Mouse (Mus musculus) neural tube, embryonic 13.5 days (tissue): ENCODE results near the gene Pigv. TPM values are rescaled to one million over a fixed set of nuclear protein-coding genes. Genes with fewer than 3 reads are reported as not detected.

ENCODE experiments used
- ATAC-seq: fragments of 200-750 bp; cut with Nextera tagmentation; 2 replicates; pipeline ENCODE4 v1.8.0; 2017; ENCODE audit warnings: low read depth, mild to moderate bottlenecking, moderate TSS enrichment, moderate library complexity
- H3K27ac ChIP-seq: fragments of 300-500 bp; sonication (generic); replicated peaks from 2 replicates; pipeline ENCODE4 v1.5.1; 2015; ENCODE audit warnings: moderate library complexity, mild to moderate bottlenecking, inconsistent platforms
- H3K27me3 ChIP-seq: fragments of 300-500 bp; sonication (generic); 2 replicates; pipeline ENCODE4 v1.6.1; 2015; ENCODE audit warnings: mild to moderate bottlenecking, inconsistent platforms
- H3K36me3 ChIP-seq: fragments of 300-500 bp; sonication (generic); 2 replicates; pipeline ENCODE4 v1.6.1; 2015; ENCODE audit warnings: mild to moderate bottlenecking, inconsistent platforms
- H3K4me1 ChIP-seq: fragments of 300-500 bp; sonication (generic); replicated peaks from 2 replicates; pipeline ENCODE4 v1.6.1; 2015; ENCODE audit warnings: inconsistent platforms
- H3K4me2 ChIP-seq: fragments of 300-500 bp; sonication (generic); 2 replicates; pipeline ENCODE4 v1.6.1; 2015; ENCODE audit warnings: inconsistent platforms, mild to moderate bottlenecking, moderate library complexity
- H3K4me3 ChIP-seq: fragments of 300-500 bp; sonication (generic); 2 replicates; pipeline ENCODE4 v1.5.1; 2015; ENCODE audit warnings: mild to moderate bottlenecking, inconsistent platforms
- H3K9ac ChIP-seq: fragments of 300-500 bp; sonication (generic); 2 replicates; pipeline ENCODE4 v1.6.1; 2015; ENCODE audit warnings: moderate library complexity, mild to moderate bottlenecking, inconsistent platforms
- H3K9me3 ChIP-seq: fragments of 300-500 bp; sonication (generic); 2 replicates; pipeline ENCODE4 v1.6.1; 2016; ENCODE audit warnings: inconsistent platforms
- WGBS: fragments of 180-500 bp; shearing (Covaris S2); methylation state at CpG from one replicate; pipeline ENCODE4 v1.1.7; 2015; 5-methylcytosine and 5-hydroxymethylcytosine counted together
- polyA plus RNA-seq: library from polyadenylated mRNA; unstranded; fragments of >200 nt; fragmentation: Nextera tagmentation; extraction: Ambion mirVana; gene quantifications from 2 replicates; pipeline ENCODE4 v1.2.1, GENCODE M21; 2015

Pigv gene
- polyA plus RNA-seq, 1 experiment from 2014 or later: 14.2 TPM

DNA sequence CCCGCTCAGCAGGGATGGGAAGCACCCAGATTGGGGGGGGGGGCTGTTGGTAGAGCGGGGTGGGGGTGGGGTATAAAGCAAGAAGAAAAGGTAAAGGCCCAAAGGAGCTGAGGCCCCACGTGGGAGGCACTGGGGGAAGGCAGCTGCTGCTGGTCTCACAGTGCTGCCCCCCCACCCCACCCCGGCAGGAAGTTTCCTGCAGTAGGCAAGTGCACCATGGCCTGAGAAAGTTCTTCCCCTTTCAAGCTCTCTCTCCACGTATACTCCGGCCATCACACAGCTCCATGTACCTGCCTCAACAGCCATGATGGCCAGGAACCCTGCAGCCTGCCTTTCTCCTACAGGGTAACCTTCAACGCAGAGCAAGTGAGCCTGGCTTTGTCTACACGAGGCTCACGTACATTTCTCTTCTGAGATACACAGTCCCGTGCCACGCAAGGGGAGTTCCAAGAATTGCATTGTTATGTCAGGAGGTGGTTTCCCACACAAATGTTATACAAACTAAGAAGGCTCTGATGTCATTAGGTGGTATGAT, 50.2 kb downstream of the Pigv start:
- peaks cover 64% of the 10 kb centered on the region for H3K36me3 ChIP-seq
- H3K4me2 ChIP-seq: no peak overlapping the region
- WGBS: 81% methylated on average over 11 of the region's 11 CpGs

GRCm38 (mm10) chr4:133620668-133621067, 51.8 kb downstream of the Pigv start:
- 92% methylated on average over 8 of the region's 8 CpGs for WGBS
- H3K4me2 ChIP-seq: no peak overlapping the region
- H3K36me3 ChIP-seq: peaks cover 50% of the 10 kb centered on the region
- H3K9me3 ChIP-seq: no peaks in the 10 kb centered on the region
- ATAC-seq: no peak
- H3K4me3 ChIP-seq: no peak overlapping the region
- no peaks in the 10 kb centered on the region for H3K27me3 ChIP-seq
- H3K27ac ChIP-seq: no peak overlapping the region
- no peaks in the 10 kb centered on the region; the same call in 1 of the 2 replicates for H3K4me1 ChIP-seq
- H3K9ac ChIP-seq: no peak overlapping the region

More for the DNA sequence above, 50.2 kb downstream of the Pigv start:
- H3K4me1 ChIP-seq: peaks cover 3% of the 10 kb centered on the region; the same call in 1 of the 2 replicates
- no peak overlapping the region for H3K27ac ChIP-seq
- no peak overlapping the region for H3K4me3 ChIP-seq
- H3K27me3 ChIP-seq: no peaks in the 10 kb centered on the region
- ATAC-seq: no peak
- H3K9me3 ChIP-seq: no peaks in the 10 kb centered on the region
- H3K9ac ChIP-seq: no peak overlapping the region

GRCm38 (mm10) chr4:133619473-133620136, 52.8 kb downstream of the Pigv start:
- Histone ChIP-seq H3K4me3 (no peak overlapping the region), H3K4me1 (no peaks in the 10 kb centered on the region; the same call in 1 of the 2 replicates), H3K4me2 (no peak overlapping the region), H3K36me3 (peaks cover 50% of the 10 kb centered on the region), H3K27me3 (no peaks in the 10 kb centered on the region), H3K9ac (no peak overlapping the region), H3K9me3 (no peaks in the 10 kb centered on the region), H3K27ac (no peak overlapping the region)
- no peak for ATAC-seq
- WGBS: 74% methylated on average over 4 of the region's 4 CpGs

DNA sequence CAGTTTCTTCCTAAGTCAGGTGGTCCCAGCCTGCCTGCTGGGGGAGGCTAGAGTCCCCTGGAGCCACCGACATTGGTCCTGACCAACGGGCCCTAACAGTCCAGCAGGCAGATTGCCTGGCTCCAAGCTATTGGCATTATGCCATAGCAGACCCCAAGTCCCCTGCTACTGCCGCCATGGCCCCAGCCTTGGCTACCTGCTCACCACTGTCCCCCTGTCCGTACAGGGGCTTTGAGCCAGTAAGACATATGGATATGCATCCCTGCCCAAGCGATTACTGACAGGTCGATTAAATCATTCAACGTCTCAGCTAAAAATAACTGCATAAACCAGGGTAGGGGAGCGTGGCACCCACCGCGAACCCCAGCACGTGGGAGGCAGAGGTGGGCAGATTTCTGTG, 54.5 kb downstream of the Pigv start:
- no peak overlapping the region for H3K4me2 ChIP-seq
- no peak overlapping the region for H3K4me3 ChIP-seq
- H3K4me1 ChIP-seq: peaks cover 3% of the 10 kb centered on the region; the same call in 1 of the 2 replicates
- no peak overlapping the region for H3K27ac ChIP-seq
- H3K9me3 ChIP-seq: no peaks in the 10 kb centered on the region
- ATAC-seq: no peak
- H3K36me3 ChIP-seq: peaks cover 55% of the 10 kb centered on the region
- H3K27me3 ChIP-seq: no peaks in the 10 kb centered on the region
- 91% methylated on average over 11 of the region's 11 CpGs for WGBS
- no peak overlapping the region for H3K9ac ChIP-seq

- H3K4me1 ChIP-seq: 0 out of 2 replicates have a peak, but pooled peaks cover 3% of the 10 kb centered on the region
- H3K9ac ChIP-seq: no peak overlapping the region
- H3K4me3 ChIP-seq: no peak overlapping the region
- WGBS: 83% methylated on average over 10 of the region's 10 CpGs
- no peaks in the 10 kb centered on the region for H3K9me3 ChIP-seq
- peaks cover 67% of the 10 kb centered on the region for H3K36me3 ChIP-seq
- no peak for ATAC-seq
- H3K27ac ChIP-seq: no peak overlapping the region
- H3K27me3 ChIP-seq: no peaks in the 10 kb centered on the region
- H3K4me2 ChIP-seq: no peak overlapping the region
These were observed 57.0 kb downstream of the Pigv start for GRCm38 (mm10) chr4:133615416-133615815.

- ATAC-seq: no peak
- 87% methylated on average over 8 of the region's 8 CpGs for WGBS
- no peak overlapping the region for H3K4me2 ChIP-seq
- peaks cover 68% of the 10 kb centered on the region for H3K36me3 ChIP-seq
- no peaks in the 10 kb centered on the region for H3K27me3 ChIP-seq
- no peak overlapping the region for H3K9ac ChIP-seq
- H3K4me3 ChIP-seq: no peak overlapping the region
- H3K4me1 ChIP-seq: 0 out of 2 replicates have a peak, but pooled peaks cover 3% of the 10 kb centered on the region
- H3K9me3 ChIP-seq: no peaks in the 10 kb centered on the region
- no peak overlapping the region for H3K27ac ChIP-seq
These were observed 58.1 kb downstream of the Pigv start for GRCm38 (mm10) chr4:133614274-133614761.

GRCm38 (mm10) chr4:133613867-133614266, 58.6 kb downstream of the Pigv start:
- Histone ChIP-seq H3K4me1 (0 out of 2 replicates have a peak, but pooled peaks cover 3% of the 10 kb centered on the region), H3K9ac (no peak overlapping the region), H3K9me3 (no peaks in the 10 kb centered on the region), H3K27ac (no peak overlapping the region), H3K27me3 (no peaks in the 10 kb centered on the region), H3K4me2 (no peak overlapping the region), H3K4me3 (no peak overlapping the region), H3K36me3 (peaks cover 71% of the 10 kb centered on the region)
- ATAC-seq: no peak
- WGBS: 90% methylated on average over 4 of the region's 4 CpGs

DNA sequence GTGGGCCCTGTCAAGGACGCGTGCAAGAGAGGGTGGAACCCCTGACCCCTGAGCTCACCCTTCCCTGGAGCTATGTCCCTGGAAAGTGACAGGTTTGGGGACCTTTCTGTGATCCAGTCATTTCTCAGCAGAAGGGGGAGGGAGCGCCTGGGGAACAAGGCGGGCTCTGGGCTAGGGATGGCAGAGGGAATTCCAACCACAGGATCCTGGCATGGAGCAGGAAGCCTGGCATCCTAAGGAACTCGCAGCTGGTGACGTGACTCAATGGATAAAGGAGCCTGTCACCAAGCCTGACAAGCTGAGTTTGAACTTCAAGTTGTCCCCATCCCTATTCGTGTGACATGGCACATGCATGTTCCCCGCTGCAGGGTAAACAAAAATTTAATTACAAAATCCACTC, 59.4 kb downstream of the Pigv start:
- Histone ChIP-seq H3K27ac (no peak overlapping the region), H3K9me3 (no peaks in the 10 kb centered on the region), H3K9ac (no peak overlapping the region), H3K4me3 (no peak overlapping the region), H3K27me3 (no peaks in the 10 kb centered on the region), H3K4me1 (0 out of 2 replicates have a peak, but pooled peaks cover 3% of the 10 kb centered on the region), H3K4me2 (no peak overlapping the region), H3K36me3 (peaks cover 78% of the 10 kb centered on the region)
- ATAC-seq: no peak
- WGBS: 94% methylated on average over 8 of the region's 8 CpGs

DNA sequence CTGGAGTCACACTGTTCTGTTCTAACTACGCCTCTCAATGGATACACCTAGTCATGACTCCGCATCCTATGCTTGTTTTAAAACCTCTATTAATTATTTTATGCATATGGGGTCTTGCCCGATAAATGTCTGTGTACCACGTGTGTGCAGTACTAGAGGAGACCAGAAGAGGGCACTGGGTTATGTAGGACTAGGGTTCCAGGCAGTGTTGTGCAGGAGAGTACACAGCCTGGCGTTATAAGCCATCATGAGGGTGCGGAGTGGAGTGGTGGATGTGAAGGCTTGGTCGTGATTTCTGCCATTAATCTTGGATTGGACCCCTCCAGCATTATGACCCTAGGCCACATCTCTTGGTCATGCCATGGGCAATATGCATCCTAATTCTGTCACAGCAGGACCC, 60.0 kb downstream of the Pigv start:
- 0 out of 2 replicates have a peak, but pooled peaks cover 3% of the 10 kb centered on the region for H3K4me1 ChIP-seq
- H3K27ac ChIP-seq: no peak overlapping the region
- H3K9me3 ChIP-seq: no peaks in the 10 kb centered on the region
- H3K36me3 ChIP-seq: peaks cover 77% of the 10 kb centered on the region
- no peaks in the 10 kb centered on the region for H3K27me3 ChIP-seq
- no peak for ATAC-seq
- H3K4me2 ChIP-seq: no peak overlapping the region
- no peak overlapping the region for H3K9ac ChIP-seq
- H3K4me3 ChIP-seq: no peak overlapping the region
- WGBS: 96% methylated on average over 7 of the region's 7 CpGs

- Histone ChIP-seq H3K4me3 (no peak overlapping the region), H3K4me1 (0 out of 2 replicates have a peak, but pooled peaks cover 3% of the 10 kb centered on the region), H3K4me2 (no peak overlapping the region), H3K27me3 (no peaks in the 10 kb centered on the region), H3K36me3 (peaks cover 79% of the 10 kb centered on the region), H3K9ac (no peak overlapping the region), H3K27ac (no peak overlapping the region), H3K9me3 (no peaks in the 10 kb centered on the region)
- WGBS: 94% methylated on average over 5 of the region's 5 CpGs
- ATAC-seq: no peak
These were observed 60.6 kb downstream of the Pigv start for GRCm38 (mm10) chr4:133611815-133612214.
